Mouse (Mus musculus): ENCODE data around the gene Vmn1r8. TPM values are rescaled to one million over a fixed set of nuclear protein-coding genes. Genes with fewer than 3 reads are reported as not detected.

The Vmn1r8 gene
- total and polyA plus RNA-seq, 3 experiments: not detected

DNA sequence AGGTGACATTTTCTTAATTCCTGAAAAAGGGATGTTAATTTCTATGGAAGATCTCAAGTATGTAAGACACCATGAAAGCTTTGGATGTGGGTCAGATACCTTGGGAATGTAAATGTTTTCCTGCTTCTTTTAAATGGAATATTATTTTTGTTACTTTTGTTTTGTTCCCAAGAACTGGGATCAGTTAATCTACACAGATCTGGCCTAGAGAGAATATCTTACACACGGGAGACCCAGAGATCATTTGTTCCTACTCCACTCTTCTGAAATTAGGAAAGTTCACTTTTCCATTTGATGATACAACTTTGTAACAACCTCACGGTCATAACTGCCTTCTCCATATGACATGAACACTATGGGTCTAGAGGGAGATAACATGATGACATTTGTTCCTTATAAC lies 34.4 kb downstream of the Vmn1r8 start, which contains the start of gene Vmn1r9:
Gene Vmn1r9, plus strand, starts transcription at position 301 of the 400 bp plus-strand sequence.
- no peak within 1 kb of the TSS for H3K27ac ChIP-seq (ENCODE audit: control insufficient read depth, low read depth, low read length)

More for the DNA sequence above, 34.4 kb downstream of the Vmn1r8 start, which contains the start of gene Vmn1r9:
- Histone ChIP-seq H3K79me2 (ENCODE audit: control insufficient read depth, insufficient read depth, low read length, poor library complexity) (no peaks in the 10 kb centered on the region), H3K4me3 (ENCODE audit: control insufficient read depth in 1 of 2, insufficient read depth in 1 of 2, low read depth in 2 of 2, low read length in 2 of 2) (no peak within 1 kb of the TSS), H3K36me3 (ENCODE audit: control insufficient read depth in 1 of 2, insufficient read depth in 2 of 2, low read length in 2 of 2) (no peaks in the 10 kb centered on the region), H3K9ac (ENCODE audit: control insufficient read depth, low read depth, low read length, poor library complexity, severe bottlenecking) (no peak within 1 kb of the TSS), H3K9me3 (replicated peaks; ENCODE audit: insufficient read depth, low read length) (no peaks in the 10 kb centered on the region), H3K4me1 (ENCODE audit: control insufficient read depth in 1 of 2, insufficient read depth in 2 of 2, low read length in 2 of 2) (no peaks in the 10 kb centered on the region), H3K27me3 (ENCODE audit: control insufficient read depth in 1 of 2, insufficient read depth in 2 of 2, low read length in 2 of 2) (no peaks in the 10 kb centered on the region; a peak in 1 of 4 replicates)
- DNase-seq (ENCODE audit: low read depth, low spot score): no peak
- no peak for TF ChIP-seq ETS1 (IDR thresholded peaks at IDR 0.05; ENCODE audit: low read depth, low read length)
- TF ChIP-seq ELF1 (IDR thresholded peaks at IDR 0.05; ENCODE audit: low read depth, low read length): no peak
- no peak for TF ChIP-seq POLR2AphosphoS2 (IDR thresholded peaks at IDR 0.05; ENCODE audit: low read length)
- no peak for TF ChIP-seq MYC (IDR thresholded peaks at IDR 0.05; ENCODE audit: low read depth, low read length)
- no peak for TF ChIP-seq NRF1 (IDR thresholded peaks at IDR 0.05; ENCODE audit: insufficient read depth, low read depth, low read length, poor library complexity, severe bottlenecking)
- no peak for TF ChIP-seq SIN3A (IDR thresholded peaks at IDR 0.05; ENCODE audit: low read length)
- no peak for TF ChIP-seq RCOR1 (IDR thresholded peaks at IDR 0.05; ENCODE audit: low read depth, low read length)
- TF ChIP-seq E2F4 (IDR thresholded peaks at IDR 0.05; ENCODE audit: borderline replicate concordance, low read depth, low read length): no peak
- TF ChIP-seq USF1 (IDR thresholded peaks at IDR 0.05; ENCODE audit: low read depth, low read length): no peak

Other genes with a start within 250 kb of the Vmn1r8 start
- gene Kbtbd2, start 234.5 kb upstream of the Vmn1r8 start, total RNA-seq (2012; rRNA removed): 26.0 and 28.2 TPM in 2 replicates
- gene Kbtbd2, start 234.5 kb upstream of the Vmn1r8 start, polyA plus RNA-seq (2012; ENCODE audit: insufficient read depth in 1 of 2, insufficient read length in 2 of 2, low read depth in 1 of 2, low replicate concordance in 2 of 2, missing spikeins in 1 of 2): 10 to 100 TPM; 13.2 to 50.7 TPM
- 2.5 and 3.0 TPM in 2 replicates for gene Fkbp9, start 200.2 kb upstream of the Vmn1r8 start, total RNA-seq (2012; rRNA removed)
- 10 to 100 TPM in 1 of 2 experiments, not detected in 1; 19.5 TPM for gene Fkbp9, start 200.2 kb upstream of the Vmn1r8 start, polyA plus RNA-seq (2012; ENCODE audit: insufficient read depth in 1 of 2, insufficient read length in 2 of 2, low read depth in 1 of 2, low replicate concordance in 2 of 2, missing spikeins in 1 of 2)
- gene Nt5c3, start 108.4 kb upstream of the Vmn1r8 start, total RNA-seq (2012; rRNA removed): 59.2 and 65.0 TPM in 2 replicates
- gene Nt5c3, start 108.4 kb upstream of the Vmn1r8 start, polyA plus RNA-seq (2012; ENCODE audit: insufficient read depth in 1 of 2, insufficient read length in 2 of 2, low read depth in 1 of 2, low replicate concordance in 2 of 2, missing spikeins in 1 of 2): 10 to 100 TPM in 1 of 2 experiments, not detected in 1; 71.1 TPM
- gene Vmn1r4, start 108.3 kb upstream of the Vmn1r8 start, total RNA-seq (2012; rRNA removed): 0.26 and 0.27 TPM in 2 replicates
- gene Vmn1r4, start 108.3 kb upstream of the Vmn1r8 start, polyA plus RNA-seq (2012; ENCODE audit: insufficient read depth in 1 of 2, insufficient read length in 2 of 2, low read depth in 1 of 2, low replicate concordance in 2 of 2, missing spikeins in 1 of 2): under 1 TPM in 1 of 2 experiments, not detected in 1; 0.21 TPM
- gene Vmn1r5, start 62.0 kb upstream of the Vmn1r8 start, total RNA-seq (2012; rRNA removed): not detected in 2 replicates
- not detected for gene Vmn1r5, start 62.0 kb upstream of the Vmn1r8 start, polyA plus RNA-seq (2012; ENCODE audit: insufficient read depth in 1 of 2, insufficient read length in 2 of 2, low read depth in 1 of 2, low replicate concordance in 2 of 2, missing spikeins in 1 of 2)
- not detected in 2 replicates for gene Vmn1r6, start 35.0 kb upstream of the Vmn1r8 start, total RNA-seq (2012; rRNA removed)
- gene Vmn1r6, start 35.0 kb upstream of the Vmn1r8 start, polyA plus RNA-seq (2012; ENCODE audit: insufficient read depth in 1 of 2, insufficient read length in 2 of 2, low read depth in 1 of 2, low replicate concordance in 2 of 2, missing spikeins in 1 of 2): under 1 TPM in 1 of 2 experiments, not detected in 1; 0.01 TPM
- not detected in 2 replicates for gene Vmn1r7, start 7.0 kb upstream of the Vmn1r8 start, total RNA-seq (2012; rRNA removed)
- gene Vmn1r7, start 7.0 kb upstream of the Vmn1r8 start, polyA plus RNA-seq (2012; ENCODE audit: insufficient read depth in 1 of 2, insufficient read length in 2 of 2, low read depth in 1 of 2, low replicate concordance in 2 of 2, missing spikeins in 1 of 2): not detected
- not detected in 2 replicates for gene Vmn1r9, start 34.5 kb downstream of the Vmn1r8 start, total RNA-seq (2012; rRNA removed)
- gene Vmn1r9, start 34.5 kb downstream of the Vmn1r8 start, polyA plus RNA-seq (2012; ENCODE audit: insufficient read depth in 1 of 2, insufficient read length in 2 of 2, low read depth in 1 of 2, low replicate concordance in 2 of 2, missing spikeins in 1 of 2): not detected
- gene Vmn1r10, start 77.2 kb downstream of the Vmn1r8 start, total RNA-seq (2012; rRNA removed): not detected in 2 replicates
- gene Vmn1r10, start 77.2 kb downstream of the Vmn1r8 start, polyA plus RNA-seq (2012; ENCODE audit: insufficient read depth in 1 of 2, insufficient read length in 2 of 2, low read depth in 1 of 2, low replicate concordance in 2 of 2, missing spikeins in 1 of 2): not detected
- not detected in 2 replicates for gene Vmn1r11, start 101.2 kb downstream of the Vmn1r8 start, total RNA-seq (2012; rRNA removed)
- not detected for gene Vmn1r11, start 101.2 kb downstream of the Vmn1r8 start, polyA plus RNA-seq (2012; ENCODE audit: insufficient read depth in 1 of 2, insufficient read length in 2 of 2, low read depth in 1 of 2, low replicate concordance in 2 of 2, missing spikeins in 1 of 2)
- not detected in 2 replicates for gene Vmn1r12, start 124.6 kb downstream of the Vmn1r8 start, total RNA-seq (2012; rRNA removed)
- gene Vmn1r12, start 124.6 kb downstream of the Vmn1r8 start, polyA plus RNA-seq (2012; ENCODE audit: insufficient read depth in 1 of 2, insufficient read length in 2 of 2, low read depth in 1 of 2, low replicate concordance in 2 of 2, missing spikeins in 1 of 2): not detected
- gene Vmn1r13, start 171.0 kb downstream of the Vmn1r8 start, total RNA-seq (2012; rRNA removed): not detected in 2 replicates
- under 1 TPM in 1 of 2 experiments, not detected in 1; 0.06 TPM for gene Vmn1r13, start 171.0 kb downstream of the Vmn1r8 start, polyA plus RNA-seq (2012; ENCODE audit: insufficient read depth in 1 of 2, insufficient read length in 2 of 2, low read depth in 1 of 2, low replicate concordance in 2 of 2, missing spikeins in 1 of 2)
- not detected in 2 replicates for gene Vmn1r14, start 199.4 kb downstream of the Vmn1r8 start, total RNA-seq (2012; rRNA removed)
- gene Vmn1r14, start 199.4 kb downstream of the Vmn1r8 start, polyA plus RNA-seq (2012; ENCODE audit: insufficient read depth in 1 of 2, insufficient read length in 2 of 2, low read depth in 1 of 2, low replicate concordance in 2 of 2, missing spikeins in 1 of 2): not detected
- gene Vmn1r15, start 225.7 kb downstream of the Vmn1r8 start, total RNA-seq (2012; rRNA removed): not detected in 2 replicates
- under 1 TPM in 1 of 2 experiments, not detected in 1; 0.77 TPM for gene Vmn1r15, start 225.7 kb downstream of the Vmn1r8 start, polyA plus RNA-seq (2012; ENCODE audit: insufficient read depth in 1 of 2, insufficient read length in 2 of 2, low read depth in 1 of 2, low replicate concordance in 2 of 2, missing spikeins in 1 of 2)

Measured in MEL (cell line).